Mouse (Mus musculus) lung, embryonic 14.5 days (tissue): ENCODE data around the gene Ankrd13d. TPM values are rescaled to one million over a fixed set of nuclear protein-coding genes. Genes with fewer than 3 reads are reported as not detected.
"Not testable (repeated sequence)": the region's sequence is repeated elsewhere in the genome, so short reads cannot be mapped to it uniquely, and the experiment has no call there.

ENCODE experiments used
- ATAC-seq: fragments of 200-750 bp; cut with Nextera tagmentation; 2 replicates; pipeline ENCODE4 v1.8.0; 2017; ENCODE audit warnings: mild to moderate bottlenecking, moderate TSS enrichment, moderate library complexity; ENCODE audit not compliant: insufficient read depth
- DNase-seq: peaks from one replicate; pipeline ENCODE4 v3.0.0-alpha.2; 2015
- H3K27ac ChIP-seq: fragments of 300-500 bp; sonication (generic); 2 replicates; pipeline ENCODE4 v1.5.1; 2014; ENCODE audit warnings: low read depth, mild to moderate bottlenecking, moderate library complexity
- H3K27me3 ChIP-seq: fragments of 300-500 bp; sonication (generic); 2 replicates; pipeline ENCODE4 v1.6.1; 2014; ENCODE audit warnings: low read length, control low read depth; ENCODE audit not compliant: insufficient read depth
- H3K36me3 ChIP-seq: fragments of 300-500 bp; sonication (generic); 2 replicates; pipeline ENCODE4 v1.6.1; 2014; ENCODE audit warnings: control low read depth; ENCODE audit not compliant: insufficient read depth
- H3K4me1 ChIP-seq: fragments of 300-500 bp; sonication (generic); 2 replicates; pipeline ENCODE4 v1.6.1; 2014; ENCODE audit warnings: antibody characterized with exemption, control low read depth; ENCODE audit not compliant: insufficient read depth
- H3K4me2 ChIP-seq: fragments of 300-500 bp; sonication (generic); 2 replicates; pipeline ENCODE4 v1.6.1; 2014; ENCODE audit warnings: mild to moderate bottlenecking
- H3K4me3 ChIP-seq: fragments of 300-500 bp; sonication (generic); 2 replicates; pipeline ENCODE4 v1.5.1; 2014; ENCODE audit warnings: low read depth, low read length
- H3K9ac ChIP-seq: fragments of 300-500 bp; sonication (generic); 2 replicates; pipeline ENCODE4 v1.6.1; 2014
- H3K9me3 ChIP-seq: fragments of 300-500 bp; sonication (generic); 2 replicates; pipeline ENCODE4 v1.6.1; 2016; ENCODE audit warnings: low read depth, low read length, control low read depth
- CTCF ChIP-seq: IDR thresholded peaks from 2 replicates; pipeline ENCODE4 v1.5.1; 2016; ENCODE audit warnings: antibody characterized with exemption, low read depth
- WGBS: fragments of 180-500 bp; shearing (Covaris S2); extraction: QIAGEN DNeasy Blood & Tissue Kit; methylation state at CpG from one replicate; pipeline ENCODE4 v1.1.7; 2014; 5-methylcytosine and 5-hydroxymethylcytosine counted together
- polyA plus RNA-seq: library from polyadenylated mRNA; unstranded; fragments of >200 nt; fragmentation: Nextera tagmentation; extraction: Ambion mirVana; gene quantifications from 2 replicates; pipeline ENCODE4 v1.2.1, GENCODE M21; 2014

Ankrd13d gene
- polyA plus RNA-seq, 1 experiment from 2014 or later, result 2.8 TPM

GRCm38 (mm10) chr19:4254230-4254629, 28.7 kb downstream of the Ankrd13d start:
- no peaks in the 10 kb centered on the region for H3K4me1 ChIP-seq
- DNase-seq (no peak), ATAC-seq (no peak)
- H3K9ac ChIP-seq, result no peak overlapping the region
- H3K4me3 ChIP-seq, result no peak overlapping the region
- H3K27me3 ChIP-seq, result no peaks in the 10 kb centered on the region
- H3K27ac ChIP-seq, result no peak overlapping the region
- no peak overlapping the region for H3K4me2 ChIP-seq
- no peak for TF ChIP-seq CTCF
- H3K9me3 ChIP-seq, result no peaks in the 10 kb centered on the region
- WGBS, result 90% methylated on average over 7 of the region's 7 CpGs
- H3K36me3 ChIP-seq, result no peaks in the 10 kb centered on the region

- not testable (repeated sequence) for H3K36me3 ChIP-seq, DNase-seq, H3K4me1 ChIP-seq, H3K9ac ChIP-seq, H3K27ac ChIP-seq, ATAC-seq, H3K4me3 ChIP-seq, H3K4me2 ChIP-seq, H3K27me3 ChIP-seq, H3K9me3 ChIP-seq
- 40% methylated on average over 1 of the region's 1 CpGs for WGBS
These were observed 34.3 kb downstream of the Ankrd13d start for GRCm38 (mm10) chr19:4248683-4249082.

DNA sequence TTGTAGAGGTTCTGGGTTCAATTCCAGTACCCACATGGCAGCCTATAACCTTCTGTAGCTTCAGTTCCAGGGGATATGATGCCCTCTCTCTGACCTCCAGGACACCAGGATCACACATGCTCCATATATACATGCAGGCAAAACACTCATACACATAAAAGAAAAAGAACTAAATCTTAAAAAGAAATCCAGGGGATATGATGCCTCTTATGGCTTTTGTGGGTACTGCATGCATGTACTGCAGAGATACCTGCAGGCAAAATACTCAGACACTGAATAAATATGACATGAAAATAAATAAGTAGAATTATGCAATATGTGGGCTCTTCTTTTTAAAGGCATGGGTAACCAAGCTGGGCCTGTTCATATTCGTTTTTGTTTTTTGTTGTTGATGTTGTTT, 35.9 kb downstream of the Ankrd13d start:
- no peak overlapping the region for H3K9ac ChIP-seq
- WGBS, result 50% methylated on average over 1 of the region's 1 CpGs
- ATAC-seq (no peak), DNase-seq (peak; percentile 32)
- no peak overlapping the region for H3K4me3 ChIP-seq
- no peaks in the 10 kb centered on the region for H3K9me3 ChIP-seq
- no peaks in the 10 kb centered on the region for H3K27me3 ChIP-seq
- no peaks in the 10 kb centered on the region for H3K36me3 ChIP-seq
- TF ChIP-seq CTCF, result peak; percentile 48
- H3K27ac ChIP-seq, result no peak overlapping the region
- H3K4me2 ChIP-seq, result no peak overlapping the region
- H3K4me1 ChIP-seq, result no peaks in the 10 kb centered on the region

GRCm38 (mm10) chr19:4244775-4245174, 38.2 kb downstream of the Ankrd13d start:
- no peak for ATAC-seq

DNA sequence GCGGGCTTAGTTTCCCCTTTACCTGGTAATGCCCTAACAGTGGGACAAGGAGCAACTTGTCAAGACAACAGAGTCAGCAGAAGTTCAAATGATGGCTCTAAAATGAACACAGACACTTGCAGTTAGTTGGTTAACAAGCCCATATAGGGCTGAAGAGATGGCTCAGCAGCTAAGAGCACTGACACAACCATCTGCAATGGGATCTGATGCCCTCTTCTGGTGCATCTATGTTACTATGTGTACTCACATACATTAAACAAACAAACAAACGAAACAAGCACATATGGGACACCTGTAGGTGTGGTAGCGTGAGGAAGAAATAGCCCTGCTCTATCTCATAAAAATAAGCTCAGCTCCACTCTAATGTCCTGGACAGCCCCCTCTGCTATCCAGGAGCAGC, 40.5 kb downstream of the Ankrd13d start:
- Histone ChIP-seq H3K27ac (no peak overlapping the region), H3K4me1 (no peaks in the 10 kb centered on the region), H3K4me2 (no peak overlapping the region), H3K4me3 (no peak overlapping the region), H3K27me3 (no peaks in the 10 kb centered on the region), H3K9ac (no peak overlapping the region), H3K36me3 (no peaks in the 10 kb centered on the region), H3K9me3 (no peaks in the 10 kb centered on the region)
- no peak for DNase-seq
- WGBS, result 56% methylated on average over 3 of the region's 3 CpGs
- no peak for ATAC-seq
- TF ChIP-seq CTCF, result no peak

More at GRCm38 (mm10) chr19:4244775-4245174, 38.2 kb downstream of the Ankrd13d start:
- WGBS, result 75% methylated on average over 6 of the region's 6 CpGs
- Histone ChIP-seq H3K27ac (no peak overlapping the region), H3K4me2 (no peak overlapping the region), H3K9me3 (no peaks in the 10 kb centered on the region), H3K4me3 (no peak overlapping the region), H3K4me1 (no peaks in the 10 kb centered on the region), H3K27me3 (no peaks in the 10 kb centered on the region), H3K36me3 (no peaks in the 10 kb centered on the region), H3K9ac (no peak overlapping the region)
- no peak for TF ChIP-seq CTCF
- DNase-seq, result no peak

- DNase-seq, result no peak
These were observed 42.7 kb downstream of the Ankrd13d start for GRCm38 (mm10) chr19:4240247-4240668.

GRCm38 (mm10) chr19:4234548-4234947, 48.4 kb downstream of the Ankrd13d start:
- ATAC-seq (no peak), DNase-seq (no peak)
- Histone ChIP-seq H3K9ac (no peak overlapping the region), H3K4me1 (peaks cover 4% of the 10 kb centered on the region; the same call in 1 of the 2 replicates), H3K4me3 (no peak overlapping the region), H3K36me3 (no peaks in the 10 kb centered on the region), H3K27me3 (no peaks in the 10 kb centered on the region), H3K4me2 (no peak overlapping the region), H3K27ac (no peak overlapping the region), H3K9me3 (no peaks in the 10 kb centered on the region)
- no peak for TF ChIP-seq CTCF
- WGBS, result 72% methylated on average over 4 of the region's 4 CpGs

More at GRCm38 (mm10) chr19:4240247-4240668, 42.7 kb downstream of the Ankrd13d start:
- no peaks in the 10 kb centered on the region for H3K4me1 ChIP-seq
- 46% methylated on average over 8 of the region's 8 CpGs for WGBS
- TF ChIP-seq CTCF, result 0 out of 2 replicates have a peak, but pooled peaks have one; percentile 2
- no peak for ATAC-seq
- no peak overlapping the region for H3K9ac ChIP-seq
- H3K27ac ChIP-seq, result no peak overlapping the region
- no peak overlapping the region for H3K4me2 ChIP-seq
- no peak overlapping the region for H3K4me3 ChIP-seq
- no peaks in the 10 kb centered on the region for H3K9me3 ChIP-seq
- no peaks in the 10 kb centered on the region for H3K27me3 ChIP-seq
- no peaks in the 10 kb centered on the region for H3K36me3 ChIP-seq

DNA sequence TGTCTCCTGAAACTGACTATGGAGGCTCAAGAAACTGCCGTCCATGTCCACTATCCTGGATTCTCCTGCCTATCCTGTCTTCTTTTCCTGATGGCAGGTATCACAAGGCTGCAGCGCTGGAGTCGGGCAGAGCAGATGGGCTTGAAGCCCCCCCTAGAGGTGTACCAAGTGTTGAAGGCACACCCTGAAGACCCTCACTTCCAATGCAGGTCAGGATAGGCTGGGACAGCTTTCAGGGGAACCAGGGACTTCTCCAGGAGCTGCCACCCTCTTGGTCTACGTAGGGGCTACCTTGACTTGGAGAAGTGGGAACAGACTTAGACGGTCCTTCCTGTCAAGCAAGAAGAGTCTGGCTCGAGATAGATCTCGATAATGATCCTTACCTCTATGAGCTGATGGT, 50.3 kb downstream of the Ankrd13d start:
- Histone ChIP-seq H3K36me3 (no peaks in the 10 kb centered on the region), H3K4me2 (peak overlapping the region; percentile 82; the same call in 1 of the 2 replicates), H3K4me3 (no peak overlapping the region; the same call in 1 of the 2 replicates), H3K9me3 (no peaks in the 10 kb centered on the region), H3K27ac (0 out of 2 replicates have a peak overlapping the region, but pooled peaks have one; percentile 81), H3K9ac (no peak overlapping the region), H3K4me1 (peaks cover 4% of the 10 kb centered on the region; the same call in 1 of the 2 replicates), H3K27me3 (no peaks in the 10 kb centered on the region; the same call in 1 of the 2 replicates)
- ATAC-seq (no peak), DNase-seq (no peak)
- TF ChIP-seq CTCF, result no peak
- WGBS, result 75% methylated on average over 7 of the region's 7 CpGs
